ENCODE assay signal across 17 mouse cellular contexts in the genomic region with DNA sequence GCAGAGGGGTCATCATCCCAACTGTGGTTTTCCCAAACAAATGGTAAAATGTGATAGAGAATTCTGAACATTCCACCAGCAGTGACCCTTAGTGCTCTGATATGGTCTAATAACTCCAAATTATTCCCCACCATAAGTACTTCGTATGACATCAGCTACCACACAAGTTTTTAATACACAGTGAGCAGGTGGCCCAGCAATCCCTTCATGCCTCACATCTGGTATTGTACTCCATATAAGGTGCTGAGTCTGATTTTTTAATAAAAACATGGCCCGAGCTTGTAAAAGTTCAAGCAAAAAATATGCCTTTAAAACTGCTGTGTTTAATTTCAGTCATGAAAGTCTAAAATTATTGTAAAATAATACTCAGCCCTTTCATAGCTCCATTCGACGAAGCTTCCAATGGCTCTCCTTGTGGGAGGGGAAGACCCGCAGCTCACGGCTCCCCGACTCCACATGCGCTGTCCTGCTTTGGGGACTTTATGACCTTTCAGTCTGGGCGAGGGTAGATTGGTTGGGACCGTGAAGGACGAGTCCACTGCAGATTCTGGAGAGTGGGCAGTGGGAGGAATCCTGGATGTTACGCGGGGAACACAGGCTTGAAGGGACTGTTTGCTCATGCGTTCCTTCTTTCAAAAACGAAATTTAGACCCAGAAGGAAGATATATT.
"Had no signal": no experiment of that assay in that cellular context is flagged by ENCODE, and none has a peak within 500 bp of the region (broad histone marks: within the 10 kb centered on the region; RNA-seq: fewer than 3 reads in every experiment).

No protein-coding gene starts in this region.

- DNase-seq: kidney, adult 8-10 months; kidney, postnatal 25 days; left cerebral cortex, postnatal 4 days; lung, postnatal 10 days; retina, postnatal 1 day; right cerebral cortex, postnatal 4 days; spleen, adult 18-20 months; thymus, postnatal 36 days had no signal

- H3K27ac ChIP-seq: liver, embryonic 12.5 days; macrophage; midbrain, embryonic 15.5 days; neural tube, embryonic 12.5 days; stomach, embryonic 15.5 days had no signal

- H3K9me3 ChIP-seq: liver, embryonic 12.5 days; midbrain, embryonic 15.5 days; neural tube, embryonic 12.5 days; stomach, embryonic 15.5 days had no signal

- ATAC-seq: intestine, postnatal 0 days; liver, embryonic 12.5 days; midbrain, embryonic 15.5 days had no signal

- H3K27me3 ChIP-seq: liver, embryonic 12.5 days; midbrain, embryonic 15.5 days; neural tube, embryonic 12.5 days; stomach, embryonic 15.5 days had no signal

- H3K9ac ChIP-seq: liver, embryonic 12.5 days; lung, embryonic 14.5 days; midbrain, embryonic 15.5 days; neural tube, embryonic 12.5 days; stomach, embryonic 15.5 days had no signal

- H3K36me3 ChIP-seq: liver, embryonic 12.5 days; midbrain, embryonic 15.5 days; neural tube, embryonic 12.5 days; stomach, embryonic 15.5 days had no signal

- H3K4me2 ChIP-seq: liver, embryonic 12.5 days; lung, embryonic 14.5 days; midbrain, embryonic 11.5 days; midbrain, embryonic 15.5 days; neural tube, embryonic 12.5 days; stomach, embryonic 15.5 days had no signal

- H3K4me1 ChIP-seq: midbrain, embryonic 15.5 days; neural tube, embryonic 12.5 days; stomach, embryonic 15.5 days had no signal

- H3K4me3 ChIP-seq: liver, embryonic 12.5 days; megakaryocyte, embryonic 14.5 days; midbrain, embryonic 15.5 days; neural tube, embryonic 12.5 days; stomach, embryonic 15.5 days had no signal
